Mouse (Mus musculus) right cerebral cortex, postnatal 14 days (tissue): ENCODE data around the gene Dcaf10.

Experiments
- DNase-seq: peaks from one replicate; pipeline ENCODE4 v3.0.0; 2022

Dcaf10 gene

GRCm38 (mm10) chr4:45421519-45422260 is 79.8 kb downstream of the Dcaf10 start:
- DNase-seq, result no peak

DNA sequence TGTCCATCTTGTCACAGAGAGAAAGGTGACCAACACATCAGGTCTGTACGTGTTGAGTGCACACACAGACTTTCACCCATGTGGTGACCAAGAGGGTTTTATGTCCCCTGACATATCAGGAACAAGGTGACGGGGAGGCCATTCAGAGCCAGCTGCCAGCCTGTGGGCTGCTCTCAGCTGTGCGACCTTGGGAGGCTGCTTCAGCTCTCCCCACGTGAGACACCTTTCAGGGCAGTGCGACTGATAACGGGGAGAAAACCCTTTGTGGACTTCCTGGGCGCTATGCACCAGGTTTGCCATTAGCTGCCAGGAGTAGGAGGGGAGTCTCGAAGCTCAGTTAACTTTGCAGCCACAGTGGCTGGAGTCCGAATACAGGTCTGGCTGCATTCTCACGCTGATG is 80.7 kb downstream of the Dcaf10 start:
- DNase-seq, result no peak

DNA sequence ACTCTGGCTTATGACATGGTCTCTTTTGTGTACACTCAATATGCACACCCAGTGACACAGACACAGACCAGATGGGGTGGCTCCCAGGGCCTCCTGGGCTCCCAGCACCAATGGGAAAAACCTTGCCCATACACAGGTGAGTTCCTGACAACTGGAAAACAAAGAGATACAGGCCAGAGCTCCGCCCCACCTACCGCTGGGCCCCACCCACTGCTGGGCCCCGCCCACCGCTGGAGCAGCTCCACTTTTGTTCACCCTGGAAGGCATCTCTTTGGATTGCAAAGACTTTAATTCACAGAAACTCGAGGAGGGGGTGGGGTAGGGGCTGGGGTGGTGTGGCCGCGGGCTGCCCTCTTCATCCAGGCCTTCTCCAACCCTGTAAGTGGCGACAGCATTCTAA is 81.5 kb downstream of the Dcaf10 start:
- DNase-seq, result no peak

DNA sequence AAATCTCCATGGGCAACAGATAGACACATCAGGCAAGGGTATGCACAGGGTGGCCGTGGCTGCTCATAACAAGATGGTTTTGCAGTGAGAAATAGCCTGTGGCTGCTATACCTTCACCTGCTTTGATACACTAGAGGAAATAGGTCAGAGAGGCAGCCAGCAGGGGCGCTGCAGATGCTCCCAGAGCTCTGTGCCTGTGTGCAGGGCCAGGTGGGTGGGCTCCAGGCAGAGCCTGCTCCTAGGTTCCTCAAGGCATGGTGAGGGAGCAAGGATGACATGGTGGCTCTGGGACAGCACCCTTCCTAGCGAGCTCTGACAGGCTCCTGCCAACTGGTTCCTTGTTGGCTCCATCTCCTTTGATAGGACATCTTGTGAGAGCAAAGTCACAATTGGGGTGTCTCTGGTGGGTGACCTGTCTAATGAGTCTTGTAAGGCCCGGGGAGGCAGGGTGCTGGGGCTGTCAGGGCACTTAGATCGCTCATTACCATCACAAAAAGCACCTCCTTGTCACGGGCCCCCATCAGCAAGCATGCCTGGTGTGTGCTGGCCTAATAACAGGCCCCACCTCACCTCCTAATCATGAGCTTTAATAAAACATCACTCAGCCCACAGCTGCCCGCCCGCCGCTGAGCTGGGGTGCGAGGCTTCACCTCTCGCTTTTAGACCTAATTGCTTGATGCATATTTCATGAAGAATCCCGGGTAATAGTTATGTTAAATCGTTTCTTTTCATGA is 85.0 kb downstream of the Dcaf10 start:
- peak; percentile 31 for DNase-seq
